Mouse (Mus musculus) embryonic fibroblast, embryonic 13.5 days (primary cell): ENCODE results near the gene Tmcc3. TPM values are rescaled to one million over a fixed set of nuclear protein-coding genes. Genes with fewer than 3 reads are reported as not detected.

Experiments used
- H3K27ac ChIP-seq: 2 replicates; pipeline ENCODE4 v1.5.1; 2012; ENCODE audit warnings: low read length, control low read depth, inconsistent platforms; ENCODE audit not compliant: insufficient read depth
- H3K4me1 ChIP-seq: 2 replicates; pipeline ENCODE4 v1.6.1; 2011; ENCODE audit warnings: low read length; ENCODE audit not compliant: control insufficient read depth, insufficient read depth
- H3K4me3 ChIP-seq: 2 replicates; pipeline ENCODE4 v1.5.1; 2011; ENCODE audit warnings: mild to moderate bottlenecking, control low read depth, low read length; ENCODE audit not compliant: insufficient read depth
- CTCF ChIP-seq: IDR thresholded peaks from 2 replicates; pipeline ENCODE4 v1.5.1; 2011; ENCODE audit warnings: mild to moderate bottlenecking, control low read depth, low read length, moderate library complexity, borderline replicate concordance; ENCODE audit not compliant: insufficient read depth
- POLR2A ChIP-seq: IDR thresholded peaks from 2 replicates; pipeline ENCODE4 v1.6.1; 2011; ENCODE audit warnings: low read depth, mild to moderate bottlenecking, control low read depth, low read length, moderate library complexity
- polyA plus RNA-seq: library from polyadenylated mRNA; stranded (reverse); fragments of >200 nt; gene quantifications from 2 replicates; pipeline ENCODE4 v1.2.4, GENCODE M21; 2011; ENCODE audit warnings: low read depth; ENCODE audit not compliant: missing spikeins, insufficient read length

The Tmcc3 gene
- polyA plus RNA-seq, 1 experiment = 10.2 TPM

GRCm38 (mm10) chr10:94345509-94346252 is 33.9 kb downstream of the Tmcc3 start:
- Histone ChIP-seq H3K4me3 (no peak overlapping the region), H3K27ac (no peak overlapping the region), H3K4me1 (no peaks in the 10 kb centered on the region)
- TF ChIP-seq POLR2A (no peak), CTCF (no peak)

- H3K27ac ChIP-seq = no peak overlapping the region
Observed at GRCm38 (mm10) chr10:94346596-94346995, 34.8 kb downstream of the Tmcc3 start.

GRCm38 (mm10) chr10:94347296-94347695 is 35.5 kb downstream of the Tmcc3 start:
- no peak overlapping the region for H3K4me3 ChIP-seq
- no peak for TF ChIP-seq CTCF
- TF ChIP-seq POLR2A = no peak
- H3K4me1 ChIP-seq = no peaks in the 10 kb centered on the region
- no peak overlapping the region for H3K27ac ChIP-seq

More at GRCm38 (mm10) chr10:94346596-94346995, 34.8 kb downstream of the Tmcc3 start:
- Histone ChIP-seq H3K4me3 (no peak overlapping the region), H3K4me1 (no peaks in the 10 kb centered on the region)
- TF ChIP-seq POLR2A (no peak), CTCF (no peak)

- TF ChIP-seq CTCF (no peak), POLR2A (no peak)
- no peak overlapping the region for H3K27ac ChIP-seq
- H3K4me3 ChIP-seq = no peak overlapping the region
- H3K4me1 ChIP-seq = no peaks in the 10 kb centered on the region
Observed at GRCm38 (mm10) chr10:94347959-94348358, 36.2 kb downstream of the Tmcc3 start.

GRCm38 (mm10) chr10:94350207-94350606 is 38.5 kb downstream of the Tmcc3 start:
- no peaks in the 10 kb centered on the region for H3K4me1 ChIP-seq
- TF ChIP-seq CTCF (no peak), POLR2A (no peak)
- no peak overlapping the region for H3K4me3 ChIP-seq
- H3K27ac ChIP-seq = no peak overlapping the region

GRCm38 (mm10) chr10:94350896-94351661 is 39.3 kb downstream of the Tmcc3 start:
- H3K27ac ChIP-seq = no peak overlapping the region
- H3K4me1 ChIP-seq = no peaks in the 10 kb centered on the region
- no peak for TF ChIP-seq CTCF
- TF ChIP-seq POLR2A = no peak
- no peak overlapping the region for H3K4me3 ChIP-seq

GRCm38 (mm10) chr10:94352172-94352876 is 40.6 kb downstream of the Tmcc3 start:
- no peak overlapping the region for H3K27ac ChIP-seq
- H3K4me1 ChIP-seq = no peaks in the 10 kb centered on the region
- no peak overlapping the region for H3K4me3 ChIP-seq
- TF ChIP-seq POLR2A = no peak
- no peak for TF ChIP-seq CTCF

GRCm38 (mm10) chr10:94352877-94353853 is 41.4 kb downstream of the Tmcc3 start:
- TF ChIP-seq CTCF (no peak), POLR2A (no peak)
- H3K4me1 ChIP-seq = no peaks in the 10 kb centered on the region
- no peak overlapping the region for H3K4me3 ChIP-seq
- H3K27ac ChIP-seq = no peak overlapping the region

- no peaks in the 10 kb centered on the region for H3K4me1 ChIP-seq
- TF ChIP-seq CTCF (no peak), POLR2A (no peak)
Observed at GRCm38 (mm10) chr10:94354005-94354404, 42.3 kb downstream of the Tmcc3 start.

More at GRCm38 (mm10) chr10:94354005-94354404, 42.3 kb downstream of the Tmcc3 start:
- Histone ChIP-seq H3K4me3 (no peak overlapping the region), H3K27ac (no peak overlapping the region)
